Mouse (Mus musculus) liver, embryonic 14.5 days (tissue): ENCODE measurements around the gene Itgb1bp1. TPM values are rescaled to one million over a fixed set of nuclear protein-coding genes. Genes with fewer than 3 reads are reported as not detected.
A peak's percentile ranks its signal among the peaks of the same experiment; 100 is the strongest.

Experiments used
- ATAC-seq: fragments of 200-750 bp; cut with Nextera tagmentation; 2 replicates; pipeline ENCODE4 v1.8.0; 2017; ENCODE audit warnings: moderate number of reproducible peaks, mild to moderate bottlenecking, moderate library complexity; ENCODE audit not compliant: insufficient read depth
- DNase-seq, 3 experiments: peaks; one replicate each; pipeline ENCODE4 v3.0.0-alpha.2; 2012 to 2013; ENCODE audit warnings: low read depth in 3 of 3, low spot score in 3 of 3
- H3K27ac ChIP-seq: fragments of 300-500 bp; sonication (generic); 2 replicates; pipeline ENCODE4 v1.5.1; 2014; ENCODE audit warnings: moderate library complexity, mild to moderate bottlenecking, control low read depth, inconsistent platforms
- H3K27me3 ChIP-seq: fragments of 300-500 bp; sonication (generic); 2 replicates; pipeline ENCODE4 v1.6.1; 2014; ENCODE audit warnings: mild to moderate bottlenecking, low read length, moderate library complexity; ENCODE audit not compliant: control insufficient read depth, insufficient read depth
- H3K36me3 ChIP-seq: fragments of 300-500 bp; sonication (generic); replicated peaks from 2 replicates; pipeline ENCODE4 v1.6.1; 2014; ENCODE audit warnings: low read depth; ENCODE audit not compliant: control insufficient read depth, insufficient read depth
- H3K4me1 ChIP-seq, 2 experiments: fragments of 200-500 bp in 1 of 2; fragments of 300-500 bp in 1 of 2; sonication (generic) in 1 of 2; replicated peaks; 2 replicates each; pipeline ENCODE4 v1.6.1; 2012 to 2014; ENCODE audit warnings: antibody characterized with exemption in 1 of 2, inconsistent platforms in 1 of 2, low read length in 1 of 2; ENCODE audit not compliant: control insufficient read depth in 2 of 2, insufficient read depth in 2 of 2
- H3K4me2 ChIP-seq: fragments of 300-500 bp; sonication (generic); 2 replicates; pipeline ENCODE4 v1.6.1; 2014; ENCODE audit warnings: low read depth, mild to moderate bottlenecking, control low read depth, moderate library complexity
- H3K4me3 ChIP-seq, 2 experiments: fragments of 200-500 bp in 1 of 2; fragments of 300-500 bp in 1 of 2; sonication (generic) in 1 of 2; 2 replicates each; pipeline ENCODE4 v1.5.1; 2012 to 2014; ENCODE audit warnings: low read depth in 2 of 2, low read length in 2 of 2, mild to moderate bottlenecking in 2 of 2, control low read depth in 1 of 2, inconsistent platforms in 1 of 2, moderate library complexity in 1 of 2; ENCODE audit not compliant: insufficient read depth in 1 of 2
- H3K9ac ChIP-seq: fragments of 300-500 bp; sonication (generic); replicated peaks from 2 replicates; pipeline ENCODE4 v1.6.1; 2014; ENCODE audit warnings: mild to moderate bottlenecking, control low read depth, moderate library complexity
- H3K9me3 ChIP-seq: fragments of 300-500 bp; sonication (generic); 2 replicates; pipeline ENCODE4 v1.6.1; 2016; ENCODE audit warnings: low read length, mixed read lengths; ENCODE audit not compliant: control insufficient read depth
- CTCF ChIP-seq: IDR thresholded peaks from 2 replicates; pipeline ENCODE4 v1.5.1; 2016; ENCODE audit warnings: antibody characterized with exemption, low read depth, control low read depth
- EP300 ChIP-seq: IDR thresholded peaks from 2 replicates; pipeline ENCODE4 v1.6.1; 2016; ENCODE audit warnings: antibody characterized with exemption, low read depth
- WGBS: fragments of 180-500 bp; shearing (Covaris S2); extraction: QIAGEN DNeasy Blood & Tissue Kit; methylation state at CpG from one replicate; pipeline ENCODE4 v1.1.7; 2014; ENCODE audit not compliant: insufficient replicate concordance; 5-methylcytosine and 5-hydroxymethylcytosine counted together
- polyA plus RNA-seq, 2 experiments: library from polyadenylated mRNA; depleted of rRNA in 1 of 2; stranded (reverse) in 1 of 2; unstranded in 1 of 2; fragments of >200 nt; fragmentation: Nextera tagmentation in 1 of 2; extraction: Ambion mirVana in 1 of 2; gene quantifications; 2 replicates each; pipeline versions ENCODE4 v1.2.1 to v1.2.3; 2012 to 2014

The Itgb1bp1 gene
- polyA plus RNA-seq, 2 experiments = 10.8 to 22.6 TPM

DNA sequence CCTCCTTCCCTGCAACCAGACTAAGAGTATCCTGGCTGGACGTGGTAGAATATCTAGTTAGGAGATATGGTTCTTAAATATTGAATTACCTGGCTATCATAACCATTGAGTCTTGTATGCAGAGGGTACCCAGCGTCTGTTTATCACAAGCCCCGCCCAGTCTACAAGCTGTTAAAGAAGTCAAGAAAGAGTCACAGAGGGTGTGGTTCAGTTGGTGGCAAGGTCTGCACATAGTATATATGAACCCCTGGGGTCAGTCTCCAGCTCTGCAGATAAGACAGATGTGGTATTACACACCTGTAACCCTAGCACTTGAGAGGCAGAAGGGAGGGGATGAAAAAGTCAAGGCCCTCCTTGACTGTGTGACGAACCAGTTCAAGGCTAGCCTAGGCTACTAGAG, 80.3 kb downstream of the Itgb1bp1 start:
- no peak overlapping the region for H3K4me3 ChIP-seq
- ATAC-seq (peak; percentile 66), DNase-seq (no peak)
- H3K4me2 ChIP-seq = no peak overlapping the region
- peaks cover 11 to 45% of the 10 kb centered on the region in 2 experiments for H3K4me1 ChIP-seq
- no peak overlapping the region for H3K9ac ChIP-seq
- no peaks in the 10 kb centered on the region for H3K9me3 ChIP-seq
- H3K36me3 ChIP-seq = no peaks in the 10 kb centered on the region
- WGBS = 29% methylated on average over 4 of the region's 4 CpGs
- no peaks in the 10 kb centered on the region for H3K27me3 ChIP-seq
- no peak for TF ChIP-seq CTCF
- TF ChIP-seq EP300 = 0 out of 2 replicates have a peak, but pooled peaks have one; percentile 14
- H3K27ac ChIP-seq = no peak overlapping the region

DNA sequence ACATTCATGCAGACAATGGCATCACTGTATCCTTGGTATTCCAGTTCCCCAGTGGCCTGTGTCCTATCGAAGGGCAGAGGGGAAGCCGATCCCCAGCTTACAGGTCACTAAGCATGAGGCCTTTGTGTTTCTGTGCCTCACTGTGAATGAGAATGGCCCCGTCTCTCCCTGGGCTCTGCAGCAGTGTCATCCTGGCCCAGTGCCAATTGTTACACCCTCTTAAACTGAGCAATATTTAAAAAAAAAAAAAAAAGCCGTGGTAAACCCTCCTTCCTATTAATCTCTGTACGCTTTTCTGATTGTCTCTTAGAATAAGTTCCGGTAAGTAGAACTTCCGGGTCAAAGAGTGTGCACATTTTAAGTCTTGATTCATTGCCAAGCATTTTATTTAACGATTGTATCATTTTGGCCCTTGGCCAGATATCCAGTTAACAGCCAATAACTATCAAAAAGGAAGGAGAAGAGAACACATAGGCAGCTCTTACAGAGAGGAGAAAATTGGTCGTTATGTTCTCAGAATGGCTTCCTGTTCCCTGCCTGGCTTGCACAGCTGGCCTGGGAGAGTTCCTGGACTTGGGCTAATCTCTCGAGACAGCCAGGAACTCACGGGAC, 81.3 kb downstream of the Itgb1bp1 start:
- Histone ChIP-seq H3K4me1 (peaks cover 11 to 46% of the 10 kb centered on the region in 2 experiments), H3K4me3 (no peak overlapping the region), H3K27ac (no peak overlapping the region), H3K36me3 (no peaks in the 10 kb centered on the region), H3K27me3 (no peaks in the 10 kb centered on the region), H3K9ac (no peak overlapping the region), H3K9me3 (no peaks in the 10 kb centered on the region), H3K4me2 (no peak overlapping the region)
- DNase-seq (no peak), ATAC-seq (no peak)
- 42% methylated on average over 11 of the region's 11 CpGs for WGBS
- TF ChIP-seq EP300 = no peak

DNA sequence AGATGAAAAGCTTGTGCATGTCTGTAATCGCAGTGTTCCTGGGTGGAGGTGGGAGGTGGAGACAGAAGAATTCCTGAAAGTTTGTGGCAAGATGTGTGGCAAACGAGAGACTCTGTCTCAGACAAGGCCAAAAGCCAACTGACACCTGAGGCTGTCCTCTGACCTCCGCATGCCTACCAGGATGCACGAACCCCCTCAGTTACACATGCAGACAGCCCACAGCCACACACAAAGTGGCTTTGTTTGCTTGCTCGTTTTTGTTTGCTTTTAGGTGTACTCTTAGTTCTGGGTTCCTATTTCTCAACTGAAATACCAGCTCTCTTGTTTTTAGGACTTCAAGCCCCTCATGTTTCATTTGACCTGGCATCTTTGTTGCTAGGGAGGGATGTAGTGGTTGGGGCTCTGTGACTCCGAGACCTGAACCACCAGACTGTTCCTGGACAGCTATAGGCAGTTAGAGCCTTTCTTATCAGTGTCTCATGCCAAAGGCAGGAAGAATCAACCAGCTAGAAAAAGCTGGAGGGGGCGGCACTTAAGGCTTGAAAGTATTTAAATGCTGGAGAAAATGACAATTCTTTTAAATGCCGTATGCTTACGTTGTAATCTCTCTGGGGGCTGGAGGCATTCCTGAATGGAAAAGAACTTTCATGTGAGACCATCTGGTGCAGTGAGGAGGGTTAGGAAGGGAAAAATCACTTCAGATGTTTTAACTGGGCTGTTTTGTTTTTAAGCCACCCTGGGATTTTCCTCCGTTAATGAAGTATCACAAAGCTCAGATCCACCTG, 84.4 kb downstream of the Itgb1bp1 start:
- Histone ChIP-seq H3K27ac (no peak overlapping the region), H3K4me3 (no peak overlapping the region), H3K4me1 (peaks cover 9 to 42% of the 10 kb centered on the region in 2 experiments), H3K27me3 (no peaks in the 10 kb centered on the region), H3K36me3 (no peaks in the 10 kb centered on the region), H3K9me3 (no peaks in the 10 kb centered on the region), H3K9ac (no peak overlapping the region), H3K4me2 (no peak overlapping the region)
- no peak for TF ChIP-seq CTCF
- TF ChIP-seq EP300 = no peak
- 45% methylated on average over 10 of the region's 10 CpGs for WGBS
- DNase-seq (no peak), ATAC-seq (no peak)

DNA sequence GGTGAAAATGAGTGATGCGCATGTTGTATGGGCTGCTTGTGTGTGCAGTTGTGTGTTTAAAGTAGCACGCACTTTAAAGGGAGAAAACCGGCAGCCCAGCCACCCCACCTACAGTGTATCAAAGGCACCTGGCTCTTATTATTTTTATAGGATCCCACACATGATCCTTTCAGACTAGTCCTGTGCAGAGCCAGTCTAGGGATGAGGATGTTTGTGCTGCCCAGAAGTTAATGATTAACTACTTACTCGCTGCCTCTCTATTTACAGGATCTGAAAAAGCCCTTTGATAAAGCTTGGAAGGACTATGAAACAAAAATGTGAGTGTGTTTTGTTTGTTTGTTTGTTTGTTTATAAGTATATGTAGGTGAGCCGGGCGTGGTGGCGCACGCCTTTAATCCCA, 85.5 kb downstream of the Itgb1bp1 start:
- no peak overlapping the region for H3K4me2 ChIP-seq
- no peak for DNase-seq
- no peak for TF ChIP-seq CTCF
- TF ChIP-seq EP300 = no peak
- ATAC-seq = no peak
- no peak overlapping the region for H3K4me3 ChIP-seq
- no peak overlapping the region for H3K9ac ChIP-seq
- H3K36me3 ChIP-seq = no peaks in the 10 kb centered on the region
- no peaks in the 10 kb centered on the region for H3K27me3 ChIP-seq
- 81% methylated on average over 8 of the region's 8 CpGs for WGBS
- no peak overlapping the region for H3K27ac ChIP-seq
- H3K4me1 ChIP-seq = peaks cover 3 to 32% of the 10 kb centered on the region in 2 experiments
- no peaks in the 10 kb centered on the region for H3K9me3 ChIP-seq

DNA sequence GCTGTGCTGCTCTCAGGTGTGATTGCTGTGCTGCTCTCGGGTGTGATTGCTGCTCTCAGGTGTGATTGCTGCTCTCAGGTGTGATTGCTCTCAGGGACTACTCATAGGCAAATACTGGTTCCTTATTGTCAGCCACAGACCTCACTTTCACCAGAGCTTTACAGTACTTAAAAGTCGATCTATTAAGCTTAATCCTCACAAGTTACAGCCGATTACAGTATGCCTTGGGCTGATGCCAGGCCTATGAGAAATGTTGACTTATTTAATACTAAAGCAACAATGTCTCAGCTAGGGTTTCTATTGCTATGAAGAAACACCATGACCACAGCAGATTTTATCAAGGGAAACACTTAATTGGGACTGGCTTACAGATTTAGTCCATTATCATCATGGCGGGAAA, 89.7 kb downstream of the Itgb1bp1 start:
- TF ChIP-seq CTCF (no peak), EP300 (no peak)
- Histone ChIP-seq H3K27me3 (no peaks in the 10 kb centered on the region), H3K4me3 (no peak overlapping the region), H3K9me3 (no peaks in the 10 kb centered on the region), H3K4me1 (peaks cover 0 to 22% of the 10 kb centered on the region in 2 experiments; a peak in 3 of 4 replicates), H3K36me3 (no peaks in the 10 kb centered on the region), H3K4me2 (no peak overlapping the region), H3K9ac (no peak overlapping the region), H3K27ac (no peak overlapping the region)
- ATAC-seq = no peak
- no peak for DNase-seq
- 73% methylated on average over 4 of the region's 4 CpGs for WGBS
